Mouse (Mus musculus): ENCODE data around the gene Prom2.

The Prom2 gene

GRCm38 (mm10) chr2:127505196-127505595 is 36.1 kb downstream of the Prom2 start:
- in situ Hi-C loops (cut with MboI; ENCODE audit: low pct_unique_long_range_greater_than_20kb in 1 of 2, low sequenced_read_pairs in 2 of 2, unreplicated experiment in 1 of 2) = loop anchor here in 1 of 2 experiments (5.0 to 25.0 kb wide), 2 partner anchors 52 to 182 kb away; no protein-coding TSS in a partner anchor

GRCm38 (mm10) chr2:127503751-127504549 is 37.3 kb downstream of the Prom2 start:
- in situ Hi-C loops (cut with MboI; ENCODE audit: low pct_unique_long_range_greater_than_20kb in 1 of 2, low sequenced_read_pairs in 2 of 2, unreplicated experiment in 1 of 2) = loop anchor here in 1 of 2 experiments (25.0 kb wide), 1 partner anchor 183 kb away; no protein-coding TSS in a partner anchor

GRCm38 (mm10) chr2:127501061-127501460 is 40.2 kb downstream of the Prom2 start:
- in situ Hi-C loops (cut with MboI; ENCODE audit: low pct_unique_long_range_greater_than_20kb in 1 of 2, low sequenced_read_pairs in 2 of 2, unreplicated experiment in 1 of 2) = loop anchor here in 1 of 2 experiments (25.0 kb wide), 1 partner anchor 186 kb away; no protein-coding TSS in a partner anchor

GRCm38 (mm10) chr2:127498750-127499149 is 42.5 kb downstream of the Prom2 start:
- in situ Hi-C loops (cut with MboI; ENCODE audit: low pct_unique_long_range_greater_than_20kb in 1 of 2, low sequenced_read_pairs in 2 of 2, unreplicated experiment in 1 of 2) = loop anchor here in 1 of 2 experiments (5.0 kb wide), 1 partner anchor 36 kb away; no protein-coding TSS in a partner anchor

GRCm38 (mm10) chr2:127496321-127496720 is 44.9 kb downstream of the Prom2 start:
- in situ Hi-C loops (cut with MboI; ENCODE audit: low pct_unique_long_range_greater_than_20kb in 1 of 2, low sequenced_read_pairs in 2 of 2, unreplicated experiment in 1 of 2) = loop anchor here in 1 of 2 experiments (5.0 kb wide), 1 partner anchor 34 kb away; no protein-coding TSS in a partner anchor

GRCm38 (mm10) chr2:127484476-127485170 is 56.6 kb downstream of the Prom2 start:
- in situ Hi-C loops (cut with MboI; ENCODE audit: low pct_unique_long_range_greater_than_20kb in 1 of 2, low sequenced_read_pairs in 2 of 2, unreplicated experiment in 1 of 2) = no loop called here

- in situ Hi-C loops (cut with MboI; ENCODE audit: low pct_unique_long_range_greater_than_20kb in 1 of 2, low sequenced_read_pairs in 2 of 2, unreplicated experiment in 1 of 2) = no loop called here
These were observed 58.3 kb downstream of the Prom2 start for GRCm38 (mm10) chr2:127483001-127483400.

GRCm38 (mm10) chr2:127482533-127482911 is 58.7 kb downstream of the Prom2 start:
- in situ Hi-C loops (cut with MboI; ENCODE audit: low pct_unique_long_range_greater_than_20kb in 1 of 2, low sequenced_read_pairs in 2 of 2, unreplicated experiment in 1 of 2) = no loop called here

- in situ Hi-C loops (cut with MboI; ENCODE audit: low pct_unique_long_range_greater_than_20kb in 1 of 2, low sequenced_read_pairs in 2 of 2, unreplicated experiment in 1 of 2) = no loop called here
These were observed 59.3 kb downstream of the Prom2 start for GRCm38 (mm10) chr2:127481841-127482532.

- in situ Hi-C loops (cut with MboI; ENCODE audit: low pct_unique_long_range_greater_than_20kb in 1 of 2, low sequenced_read_pairs in 2 of 2, unreplicated experiment in 1 of 2) = no loop called here
These were observed 61.5 kb downstream of the Prom2 start for GRCm38 (mm10) chr2:127479763-127480162.

GRCm38 (mm10) chr2:127479210-127479609 is 62.1 kb downstream of the Prom2 start:
- in situ Hi-C loops (cut with MboI; ENCODE audit: low pct_unique_long_range_greater_than_20kb in 1 of 2, low sequenced_read_pairs in 2 of 2, unreplicated experiment in 1 of 2) = no loop called here

All from mouse embryonic stem cell (cell line).